ENCODE assay signal across 13 mouse cellular contexts in genomic region chr6:53948388-53949035, GRCm38 (mm10). TPM values are rescaled to one million over a fixed set of nuclear protein-coding genes. Genes with fewer than 3 reads are reported as not detected.
A peak's percentile ranks its signal among the peaks of the same experiment; 100 is the strongest.
DNase-seq lines count a peak whose midpoint lies in the region; ATAC-seq and TF ChIP-seq lines count a peak whose summit lies in the region.
"Had no signal": no experiment of that assay in that cellular context is flagged by ENCODE, and none has a peak within 500 bp of the region (broad histone marks: within the 10 kb centered on the region; RNA-seq: fewer than 3 reads in every experiment).

No protein-coding gene starts in this region.

- no peak for TF ChIP-seq POLR2A in kidney, adult 2 months (IDR thresholded peaks at IDR 0.05; ENCODE audit: low read depth, low read length)
- TF ChIP-seq POLR2A in limb, embryonic 14.5 days (IDR thresholded peaks at IDR 0.05; ENCODE audit: borderline replicate concordance, extremely low read depth, insufficient read depth, insufficient read length), result no peak

- ATAC-seq in frontal cortex, adult (ENCODE audit: low TSS enrichment), result peak; percentile 47; the same call in 1 of the 2 replicates
- peak; percentile 31; the same call in 1 of the 2 replicates for ATAC-seq in limb, embryonic 14.5 days (ENCODE audit: low FRiP score, low read depth)
- ATAC-seq: hindbrain, postnatal 0 days; liver, embryonic 12.5 days had no signal

- peak overlapping the region; percentile 71 for H3K27ac ChIP-seq in kidney, adult 2 months (ENCODE audit: insufficient read depth, low read depth, low read length)
- H3K27ac ChIP-seq in limb, embryonic 14.5 days (replicated peaks; ENCODE audit: low read depth, low read length), result peak overlapping the region; percentile 73
- H3K27ac ChIP-seq: hindbrain, postnatal 0 days; liver, embryonic 12.5 days had no signal

- TF ChIP-seq CTCF in kidney, adult 2 months (conservative IDR thresholded peaks at IDR 0.05; ENCODE audit: insufficient read depth, insufficient read length, low read depth, low read length), result no peak

- DNase-seq in frontal cortex, adult 2 months (ENCODE audit: extremely low spot score in 1 of 2, low spot score in 1 of 2), result no peak
- DNase-seq in kidney, adult 2 months, result peak; percentile 38
- DNase-seq in kidney, adult 18-20 months, result no peak
- DNase-seq in embryo, embryonic 10.5 days (ENCODE audit: low spot score), result peak; percentile 47
- peak; percentile 32 for DNase-seq in limb, embryonic 14.5 days (ENCODE audit: low spot score)
- DNase-seq in retina, embryonic 14.5 days (ENCODE audit: low spot score), result no peak
- no peak for DNase-seq in layer of hippocampus, adult 9-10 months (ENCODE audit: low spot score)
- DNase-seq: adrenal gland, adult 8-10 months; cerebellum, postnatal 25 days had no signal

- H3K4me3 ChIP-seq in kidney, adult 2 months (ENCODE audit: insufficient read depth, low read depth, low read length), result no peak overlapping the region
- H3K4me3 ChIP-seq in limb, embryonic 14.5 days (replicated peaks; ENCODE audit: low read length), result no peak overlapping the region
- H3K4me3 ChIP-seq: liver, embryonic 12.5 days had no signal

- H3K27me3 ChIP-seq in kidney, adult 2 months (replicated peaks; ENCODE audit: control insufficient read depth, insufficient read depth, low read length), result no peaks in the 10 kb centered on the region
- H3K27me3 ChIP-seq in limb, embryonic 14.5 days (ENCODE audit: control insufficient read depth, insufficient read depth, low read length), result no peaks in the 10 kb centered on the region
- H3K27me3 ChIP-seq: liver, embryonic 12.5 days had no signal

- H3K36me3 ChIP-seq in kidney, adult 2 months (ENCODE audit: control insufficient read depth, insufficient read depth, low read length), result no peaks in the 10 kb centered on the region
- H3K36me3 ChIP-seq in limb, embryonic 14.5 days (ENCODE audit: control insufficient read depth, insufficient read depth, low read length), result no peaks in the 10 kb centered on the region
- H3K36me3 ChIP-seq: liver, embryonic 12.5 days had no signal

- WGBS in kidney, adult 2 months, result 21% methylated on average over 4 of the region's 4 CpGs
- 6% methylated on average over 4 of the region's 4 CpGs for WGBS in limb, embryonic 14.5 days

- no peak overlapping the region for H3K4me2 ChIP-seq in limb, embryonic 14.5 days (replicated peaks; ENCODE audit: low read depth, low read length, severe bottlenecking)
- H3K4me2 ChIP-seq: liver, embryonic 12.5 days had no signal

- no peak overlapping the region for H3K9ac ChIP-seq in limb, embryonic 14.5 days (ENCODE audit: low read depth, low read length, severe bottlenecking)
- H3K9ac ChIP-seq: liver, embryonic 12.5 days had no signal

- no peaks in the 10 kb centered on the region for H3K9me3 ChIP-seq in limb, embryonic 14.5 days (ENCODE audit: control insufficient read depth, low read length)
- H3K9me3 ChIP-seq: liver, embryonic 12.5 days had no signal

- H3K4me1 ChIP-seq in kidney, adult 2 months (ENCODE audit: control insufficient read depth, insufficient read depth, low read length), result peaks cover 9% of the 10 kb centered on the region
- peaks cover 63% of the 10 kb centered on the region for H3K4me1 ChIP-seq in limb, embryonic 14.5 days (ENCODE audit: control insufficient read depth, insufficient read depth, low read length)
- H3K4me1 ChIP-seq: liver, embryonic 12.5 days had no signal

RNA-seq across cellular contexts. Expression of gene Cpvl, which starts 30.0 kb away (rescaled TPM):
- not detected in 2 replicates for polyA plus RNA-seq in frontal cortex, adult 2 months (2012; rRNA removed)
- 0.10 and 0.19 TPM in 2 replicates for polyA plus RNA-seq in kidney, adult 2 months (2012; rRNA removed)
- polyA plus RNA-seq in limb, embryonic 14.5 days (2012; rRNA removed), result 0.20 and 0.23 TPM in 2 replicates
- 0.21 and 0.30 TPM in 2 replicates for polyA plus RNA-seq in limb, embryonic 14.5 days (2014; fragmentation: Nextera tagmentation; extraction: Ambion mirVana)
- polyA plus RNA-seq: gonadal fat pad, adult 2 months; liver, embryonic 12.5 days had no signal

Comparison
In these comparisons a context has a peak if more than half of its experiments do, and no peak if none do; other contexts are left out.
1. DNase-seq: peak in kidney, adult 2 months (single experiment), embryo, embryonic 10.5 days (single experiment) and limb, embryonic 14.5 days (single experiment); none in frontal cortex, adult 2 months (0 of 2), kidney, adult 18-20 months (single experiment), retina, embryonic 14.5 days (single experiment) and layer of hippocampus, adult 9-10 months (single experiment).